Mouse (Mus musculus): Measurements from ENCODE around the gene Fahd2a.

Gene Fahd2a

GRCm38 (mm10) chr2:127430238-127430637 is 14.1 kb downstream of the Fahd2a start:
- DNase-seq, result peak; percentile 62

GRCm38 (mm10) chr2:127424977-127425376 is 19.4 kb downstream of the Fahd2a start, which contains the start of gene Gpat2:
TSS of gene Gpat2 (plus strand) at chr2:127425199.
- DNase-seq, result no peak

GRCm38 (mm10) chr2:127418266-127418970 is 25.9 kb downstream of the Fahd2a start:
- no peak for DNase-seq

- DNase-seq, result no peak
Observed at GRCm38 (mm10) chr2:127416706-127417105, 27.7 kb downstream of the Fahd2a start.

GRCm38 (mm10) chr2:127415806-127416205 is 28.6 kb downstream of the Fahd2a start:
- DNase-seq, result no peak

GRCm38 (mm10) chr2:127411126-127411525 is 33.2 kb downstream of the Fahd2a start:
- DNase-seq, result no peak

GRCm38 (mm10) chr2:127398738-127399137 is 45.6 kb downstream of the Fahd2a start:
- no peak for DNase-seq

GRCm38 (mm10) chr2:127394606-127395161 is 49.7 kb downstream of the Fahd2a start:
- peak; percentile 14 for DNase-seq

- DNase-seq, result no peak
Observed at GRCm38 (mm10) chr2:127391323-127391722, 53.0 kb downstream of the Fahd2a start.

GRCm38 (mm10) chr2:127390846-127391245 is 53.5 kb downstream of the Fahd2a start:
- DNase-seq, result no peak

- DNase-seq, result no peak
Observed at GRCm38 (mm10) chr2:127390352-127390751, 54.0 kb downstream of the Fahd2a start.

GRCm38 (mm10) chr2:127387521-127387920 is 56.8 kb downstream of the Fahd2a start:
- no peak for DNase-seq

All from lung, postnatal 10 days (tissue).